Mouse (Mus musculus): ENCODE measurements around the gene Uaca. TPM values are rescaled to one million over a fixed set of nuclear protein-coding genes. Genes with fewer than 3 reads are reported as not detected.

Gene Uaca
- polyA plus RNA-seq, 1 experiment from 2014 or later: 22.0 TPM

- Histone ChIP-seq H3K27me3 (no peaks in the 10 kb centered on the region), H3K36me3 (no peaks in the 10 kb centered on the region), H3K4me3 (replicated peaks) (no peak overlapping the region), H3K9ac (replicated peaks) (no peak overlapping the region), H3K4me2 (replicated peaks) (no peak overlapping the region), H3K9me3 (no peaks in the 10 kb centered on the region), H3K27ac (no peak overlapping the region), H3K4me1 (replicated peaks) (no peaks in the 10 kb centered on the region)
- ATAC-seq: no peak
- 79% methylated on average over 10 of the region's 10 CpGs for WGBS
These were observed 34.8 kb upstream of the Uaca start for GRCm38 (mm10) chr9:60759436-60760007.

GRCm38 (mm10) chr9:60765181-60765580 lies 29.2 kb upstream of the Uaca start:
- Histone ChIP-seq H3K9ac (replicated peaks) (no peak overlapping the region), H3K27me3 (no peaks in the 10 kb centered on the region), H3K36me3 (no peaks in the 10 kb centered on the region), H3K4me3 (replicated peaks) (no peak overlapping the region), H3K4me2 (replicated peaks) (no peak overlapping the region), H3K27ac (no peak overlapping the region), H3K4me1 (replicated peaks) (no peaks in the 10 kb centered on the region), H3K9me3 (no peaks in the 10 kb centered on the region)
- no peak for ATAC-seq
- WGBS: 51% methylated on average over 2 of the region's 2 CpGs

GRCm38 (mm10) chr9:60768393-60768792 lies 25.9 kb upstream of the Uaca start:
- Histone ChIP-seq H3K27me3 (no peaks in the 10 kb centered on the region), H3K4me1 (replicated peaks) (no peaks in the 10 kb centered on the region), H3K4me2 (replicated peaks) (no peak overlapping the region), H3K36me3 (no peaks in the 10 kb centered on the region), H3K27ac (no peak overlapping the region), H3K9me3 (no peaks in the 10 kb centered on the region), H3K4me3 (replicated peaks) (no peak overlapping the region), H3K9ac (replicated peaks) (no peak overlapping the region)
- WGBS: 80% methylated on average over 9 of the region's 9 CpGs
- ATAC-seq: no peak

DNA sequence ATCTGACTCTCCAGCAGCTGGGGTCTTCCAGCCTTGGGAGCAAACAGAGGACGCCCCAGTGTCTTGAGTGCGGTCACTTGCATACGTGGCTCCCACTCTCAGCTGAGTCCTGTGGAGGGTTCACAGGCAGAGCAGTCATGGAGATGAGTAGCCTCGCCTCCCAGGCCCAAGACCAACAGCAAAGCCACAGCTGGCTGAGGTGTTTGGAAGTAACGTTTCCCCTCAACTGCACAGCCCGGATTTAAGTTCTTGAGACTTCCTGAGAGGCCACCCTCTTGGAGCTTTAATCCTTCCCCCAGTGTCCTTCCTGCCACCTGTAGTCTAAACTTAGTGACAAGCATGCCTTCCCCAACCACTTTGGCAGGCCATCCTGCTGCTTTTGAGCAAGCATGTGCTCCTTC lies 24.6 kb upstream of the Uaca start:
- no peak overlapping the region for H3K27ac ChIP-seq
- 80% methylated on average over 6 of the region's 6 CpGs for WGBS
- H3K36me3 ChIP-seq: no peaks in the 10 kb centered on the region
- H3K9me3 ChIP-seq: no peaks in the 10 kb centered on the region
- H3K9ac ChIP-seq (replicated peaks): no peak overlapping the region
- no peak for ATAC-seq
- no peaks in the 10 kb centered on the region for H3K27me3 ChIP-seq
- no peak overlapping the region for H3K4me2 ChIP-seq (replicated peaks)
- H3K4me3 ChIP-seq (replicated peaks): no peak overlapping the region
- no peaks in the 10 kb centered on the region for H3K4me1 ChIP-seq (replicated peaks)

- H3K4me3 ChIP-seq (replicated peaks): no peak overlapping the region
- H3K9ac ChIP-seq (replicated peaks): no peak overlapping the region
- WGBS: 80% methylated on average over 2 of the region's 2 CpGs
- H3K4me2 ChIP-seq (replicated peaks): no peak overlapping the region
- H3K27me3 ChIP-seq: no peaks in the 10 kb centered on the region
- H3K36me3 ChIP-seq: no peaks in the 10 kb centered on the region
- ATAC-seq: no peak
- no peaks in the 10 kb centered on the region for H3K9me3 ChIP-seq
- H3K27ac ChIP-seq: no peak overlapping the region
- H3K4me1 ChIP-seq (replicated peaks): no peaks in the 10 kb centered on the region
These were observed 20.6 kb upstream of the Uaca start for GRCm38 (mm10) chr9:60773713-60774112.

GRCm38 (mm10) chr9:60776899-60777298 lies 17.4 kb upstream of the Uaca start:
- Histone ChIP-seq H3K9me3 (no peaks in the 10 kb centered on the region), H3K36me3 (no peaks in the 10 kb centered on the region), H3K4me2 (replicated peaks) (no peak overlapping the region), H3K27ac (no peak overlapping the region), H3K4me3 (replicated peaks) (no peak overlapping the region), H3K9ac (replicated peaks) (no peak overlapping the region), H3K27me3 (no peaks in the 10 kb centered on the region), H3K4me1 (replicated peaks) (peaks cover 5% of the 10 kb centered on the region)
- 86% methylated on average over 9 of the region's 9 CpGs for WGBS
- no peak for ATAC-seq

- Histone ChIP-seq H3K9ac (replicated peaks) (no peak overlapping the region), H3K4me1 (replicated peaks) (peaks cover 8% of the 10 kb centered on the region), H3K9me3 (no peaks in the 10 kb centered on the region), H3K36me3 (no peaks in the 10 kb centered on the region), H3K27ac (peak overlapping the region; percentile 58), H3K4me3 (replicated peaks) (no peak overlapping the region), H3K27me3 (0 out of 2 replicates have a peak, but pooled peaks cover 6% of the 10 kb centered on the region), H3K4me2 (replicated peaks) (no peak overlapping the region)
- ATAC-seq: peak; percentile 48; the same call in 1 of the 2 replicates
- WGBS: 60% methylated on average over 9 of the region's 9 CpGs
These were observed 12.1 kb upstream of the Uaca start for GRCm38 (mm10) chr9:60782057-60782789.

DNA sequence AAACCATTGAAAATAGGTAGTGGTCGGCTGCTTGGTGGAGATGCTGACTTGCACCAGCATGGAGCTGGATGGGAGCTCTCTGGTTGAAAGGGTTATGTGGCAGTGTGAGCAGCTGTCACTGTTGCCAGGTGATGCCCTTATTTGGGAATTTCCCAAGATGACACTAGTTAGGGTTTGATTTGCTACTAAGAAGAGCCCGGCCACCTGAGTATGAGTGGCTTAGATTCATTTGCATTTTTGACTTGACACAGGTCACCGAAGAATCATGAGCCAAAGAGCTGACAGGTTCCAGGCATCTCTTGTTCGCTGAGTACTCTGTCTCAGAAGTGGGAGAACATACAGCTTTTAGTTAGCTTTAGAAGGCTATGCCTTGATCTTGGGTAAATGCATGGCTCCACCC lies 9.3 kb upstream of the Uaca start:
- H3K4me2 ChIP-seq (replicated peaks): no peak overlapping the region
- 0 out of 2 replicates have a peak, but pooled peaks cover 6% of the 10 kb centered on the region for H3K27me3 ChIP-seq
- WGBS: 69% methylated on average over 4 of the region's 4 CpGs
- ATAC-seq: no peak
- no peak overlapping the region for H3K4me3 ChIP-seq (replicated peaks)
- H3K27ac ChIP-seq: no peak overlapping the region
- H3K9ac ChIP-seq (replicated peaks): no peak overlapping the region
- H3K36me3 ChIP-seq: no peaks in the 10 kb centered on the region
- peaks cover 8% of the 10 kb centered on the region for H3K4me1 ChIP-seq (replicated peaks)
- no peaks in the 10 kb centered on the region for H3K9me3 ChIP-seq

GRCm38 (mm10) chr9:60787517-60788110 lies 6.7 kb upstream of the Uaca start:
- Histone ChIP-seq H3K4me2 (replicated peaks) (no peak overlapping the region), H3K36me3 (no peaks in the 10 kb centered on the region), H3K4me3 (replicated peaks) (no peak overlapping the region), H3K9ac (replicated peaks) (no peak overlapping the region), H3K4me1 (replicated peaks) (no peaks in the 10 kb centered on the region), H3K9me3 (no peaks in the 10 kb centered on the region), H3K27ac (no peak overlapping the region), H3K27me3 (peaks cover 6% of the 10 kb centered on the region; the same call in 1 of the 2 replicates)
- 43% methylated on average over 2 of the region's 2 CpGs for WGBS
- ATAC-seq: no peak

GRCm38 (mm10) chr9:60790282-60790681 lies 4.1 kb upstream of the Uaca start:
- ATAC-seq: no peak
- H3K4me3 ChIP-seq (replicated peaks): no peak overlapping the region

GRCm38 (mm10) chr9:60794841-60795351 lies 554 bp downstream of the Uaca start:
- no peaks in the 10 kb centered on the region; the same call in 1 of the 2 replicates for H3K27me3 ChIP-seq
- H3K4me3 ChIP-seq (replicated peaks): peak overlapping the region; percentile 77
- WGBS: 2% methylated on average over 30 of the region's 30 CpGs
- no peak; the same call in 1 of the 2 replicates for ATAC-seq
- H3K36me3 ChIP-seq: no peaks in the 10 kb centered on the region
- H3K4me1 ChIP-seq (replicated peaks): peaks cover 14% of the 10 kb centered on the region; the same call in 1 of the 2 replicates
- H3K27ac ChIP-seq: no peak overlapping the region
- H3K9me3 ChIP-seq: no peaks in the 10 kb centered on the region
- H3K4me2 ChIP-seq (replicated peaks): peak overlapping the region; percentile 83
- H3K9ac ChIP-seq (replicated peaks): peak overlapping the region; percentile 63

More at GRCm38 (mm10) chr9:60790282-60790681, 4.1 kb upstream of the Uaca start:
- Histone ChIP-seq H3K27ac (no peak overlapping the region), H3K4me2 (replicated peaks) (no peak overlapping the region), H3K4me1 (replicated peaks) (peaks cover 11% of the 10 kb centered on the region; the same call in 1 of the 2 replicates), H3K27me3 (no peaks in the 10 kb centered on the region; the same call in 1 of the 2 replicates), H3K9ac (replicated peaks) (no peak overlapping the region), H3K36me3 (no peaks in the 10 kb centered on the region), H3K9me3 (no peaks in the 10 kb centered on the region)
- WGBS: 86% methylated on average over 2 of the region's 2 CpGs

GRCm38 (mm10) chr9:60796076-60796475 lies 1.7 kb downstream of the Uaca start:
- H3K4me3 ChIP-seq (replicated peaks): 0 out of 2 replicates have a peak overlapping the region, but pooled peaks have one; percentile 9
- H3K4me2 ChIP-seq (replicated peaks): 0 out of 2 replicates have a peak overlapping the region, but pooled peaks have one; percentile 8
- no peaks in the 10 kb centered on the region for H3K9me3 ChIP-seq
- H3K9ac ChIP-seq (replicated peaks): no peak overlapping the region
- H3K27me3 ChIP-seq: no peaks in the 10 kb centered on the region; the same call in 1 of the 2 replicates
- no peaks in the 10 kb centered on the region for H3K36me3 ChIP-seq
- H3K27ac ChIP-seq: no peak overlapping the region
- H3K4me1 ChIP-seq (replicated peaks): peaks cover 14% of the 10 kb centered on the region; the same call in 1 of the 2 replicates
- WGBS: 83% methylated on average over 7 of the region's 7 CpGs
- no peak for ATAC-seq
